Mouse (Mus musculus): Measurements from ENCODE around the gene Gm21954. TPM values are rescaled to one million over a fixed set of nuclear protein-coding genes. Genes with fewer than 3 reads are reported as not detected.

The Gm21954 gene
- total RNA-seq, 4 experiments from 2014 or later: not detected

DNA sequence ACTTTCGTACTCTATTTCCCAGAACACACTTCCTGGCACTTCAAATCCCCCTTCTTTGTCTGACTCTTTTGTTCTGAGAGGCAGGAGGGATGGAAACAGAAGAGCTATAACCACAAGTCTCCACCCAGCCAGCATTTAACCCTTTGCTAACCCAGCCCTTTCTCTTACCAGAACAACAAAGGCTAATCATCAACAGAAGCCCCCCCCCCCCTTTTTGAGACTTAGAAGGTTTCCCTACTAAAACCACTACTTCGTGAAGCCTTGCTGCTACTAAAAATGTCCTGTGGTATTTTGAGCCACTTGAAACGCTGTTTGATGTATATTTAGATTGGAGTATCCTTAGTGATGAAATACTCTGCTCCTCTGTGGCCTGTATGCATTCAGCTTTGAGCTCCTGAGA is 52.7 kb downstream of the Gm21954 start:
- no peak for DNase-seq

DNA sequence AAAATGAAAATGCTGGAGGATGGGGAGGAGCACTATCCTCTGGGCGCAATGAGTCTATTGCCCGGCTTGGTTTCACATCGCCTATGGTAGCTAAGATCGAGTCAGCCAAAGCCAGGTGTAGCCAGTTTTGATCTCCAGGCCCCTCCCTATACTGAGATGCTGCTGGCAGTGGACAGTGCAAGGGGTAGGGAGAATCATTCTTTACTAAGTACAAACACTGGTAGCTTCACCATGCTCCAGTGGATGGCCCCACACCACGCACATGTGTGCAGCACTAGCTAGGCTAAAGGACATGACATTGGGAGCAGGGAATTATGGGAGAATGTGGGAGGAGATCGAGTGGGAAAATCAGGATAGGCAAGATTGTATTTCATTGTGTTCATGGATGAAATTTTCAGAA is 53.2 kb downstream of the Gm21954 start:
- DNase-seq: no peak

- DNase-seq: no peak
Observed at GRCm38 (mm10) chr3:55415527-55415950, 56.5 kb downstream of the Gm21954 start.

Other genes with a start within 250 kb of the Gm21954 start
- 1 to 10 TPM; 1.7 to 3.7 (median 2.4) TPM for gene Dclk1, start 229.8 kb downstream of the Gm21954 start, total RNA-seq (2022)

Measured in adrenal gland, adult 8-10 months (tissue).